Mouse (Mus musculus): ENCODE results near the gene Pck1. TPM values are rescaled to one million over a fixed set of nuclear protein-coding genes. Genes with fewer than 3 reads are reported as not detected.
"Not testable (repeated sequence)": the region's sequence is repeated elsewhere in the genome, so short reads cannot be mapped to it uniquely, and the experiment has no call there.

The Pck1 gene
- polyA plus RNA-seq (2017; shearing (Covaris generic)), result not detected

- ATAC-seq, result no peak
These were observed at the start of gene Pck1 for GRCm38 (mm10) chr2:173152436-173153151. TSS of gene Pck1 (plus strand) at chr2:173153048.

DNA sequence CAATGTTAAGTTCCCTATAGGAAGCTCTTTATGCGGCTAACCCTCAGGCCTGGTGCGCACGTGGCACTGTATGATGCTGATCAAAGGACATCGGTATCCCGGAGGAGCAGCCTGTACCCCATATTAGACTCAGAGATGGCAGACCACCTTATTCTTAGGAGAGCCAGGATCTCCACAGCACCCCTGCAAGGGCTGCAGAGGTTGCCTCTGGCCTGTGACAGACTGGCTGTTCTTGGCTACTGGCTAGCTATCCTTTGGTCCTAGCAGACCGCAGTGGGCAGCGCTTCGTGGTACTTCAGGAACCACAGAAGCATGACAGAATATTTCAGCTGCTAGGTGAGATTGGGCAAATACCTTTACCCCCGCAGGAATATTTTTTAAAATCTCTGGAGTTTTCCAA is 46.4 kb upstream of the Pck1 start:
- no peak for ATAC-seq

DNA sequence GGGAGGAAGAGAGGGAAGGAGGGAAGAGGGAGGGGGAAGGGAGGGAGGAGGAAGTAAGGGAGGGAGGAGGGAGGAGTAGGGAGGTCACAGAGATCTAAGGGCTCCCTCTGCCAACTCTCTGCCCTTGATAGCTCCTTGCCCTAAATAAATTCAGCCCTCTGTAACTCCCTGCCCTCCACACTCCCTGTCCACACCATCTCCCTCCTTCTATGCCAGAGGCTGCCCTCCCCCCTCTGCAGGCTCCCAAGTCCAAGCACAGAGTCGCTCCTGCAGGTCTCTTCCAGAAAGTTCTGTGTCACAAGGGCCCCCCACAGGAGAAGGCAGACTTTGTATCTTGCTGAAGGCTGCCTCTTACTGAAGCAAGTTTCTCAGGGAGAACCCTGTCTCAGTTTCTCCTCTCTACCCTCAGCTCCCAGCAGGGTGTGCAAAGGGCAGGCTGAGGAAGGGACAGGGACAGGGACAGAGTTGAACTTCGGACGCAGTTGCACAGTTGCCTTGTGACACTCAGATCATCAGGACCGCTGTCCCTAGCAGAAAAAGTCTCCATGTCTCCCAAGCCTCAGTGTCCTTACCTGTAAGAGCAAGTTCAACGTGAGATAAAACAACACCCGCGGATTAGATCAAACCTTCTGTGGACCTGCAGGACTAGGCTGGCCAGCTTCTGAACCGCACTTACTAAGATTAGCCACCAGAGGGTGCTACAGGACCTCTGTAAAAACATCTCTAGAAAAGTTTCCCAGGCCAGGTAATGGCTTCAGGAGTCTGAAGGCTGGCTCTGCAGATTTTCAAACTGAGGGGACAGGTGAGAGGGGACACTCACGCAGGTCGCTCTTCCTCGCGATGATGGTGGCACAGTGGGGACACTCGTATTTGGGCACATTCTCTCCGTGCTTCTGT is 45.7 kb upstream of the Pck1 start:
- peak; percentile 60 for ATAC-seq

- ATAC-seq, result no peak
These were observed 44.2 kb upstream of the Pck1 start for GRCm38 (mm10) chr2:173108509-173109190.

DNA sequence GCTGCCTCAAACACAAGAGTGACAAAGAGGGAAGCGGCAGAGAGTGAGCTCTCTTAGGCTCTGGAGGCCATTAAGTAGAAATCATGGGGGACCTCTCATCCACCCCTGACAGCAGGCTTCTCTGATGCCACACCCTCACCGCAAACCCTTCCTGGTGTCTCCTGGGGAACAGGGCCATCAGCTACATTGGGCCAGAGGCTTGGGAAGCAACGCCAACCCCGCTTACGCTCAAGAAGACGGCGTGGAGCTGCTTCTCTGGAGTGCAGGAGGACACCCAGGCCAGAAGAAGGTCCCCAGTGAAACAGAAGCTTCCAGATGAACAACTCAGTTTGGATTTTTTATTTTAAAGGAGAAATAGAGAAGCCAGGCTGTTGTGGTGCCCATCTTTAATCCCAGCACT is 43.3 kb upstream of the Pck1 start:
- ATAC-seq, result no peak

- ATAC-seq, result no peak
These were observed 42.3 kb upstream of the Pck1 start for GRCm38 (mm10) chr2:173110571-173110970.

DNA sequence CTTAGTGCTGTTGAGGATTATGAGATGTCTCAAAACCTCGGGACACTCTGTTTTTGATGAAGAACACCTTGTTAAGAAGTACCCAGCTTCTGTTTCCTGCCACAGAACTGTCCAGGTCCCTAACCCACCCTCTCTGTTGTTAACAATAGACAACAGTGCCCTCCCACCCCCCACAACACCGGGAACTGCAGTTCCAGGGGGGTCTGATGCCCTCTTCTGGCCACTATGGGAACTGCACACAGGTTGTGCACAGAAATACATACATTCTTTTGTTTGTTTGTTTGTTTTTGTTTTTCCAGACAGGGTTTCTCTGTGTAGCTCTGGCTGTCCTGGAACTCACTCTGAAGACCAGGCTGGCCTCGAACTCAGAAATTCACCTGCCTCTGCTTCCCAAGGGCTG is 39.1 kb upstream of the Pck1 start:
- not testable (repeated sequence) for ATAC-seq

GRCm38 (mm10) chr2:173119023-173119944 is 33.6 kb upstream of the Pck1 start, which contains the start of gene Ctcfl:
TSS of gene Ctcfl (minus strand) at chr2:173119525.
- no peak for ATAC-seq

GRCm38 (mm10) chr2:173120117-173120516 is 32.7 kb upstream of the Pck1 start:
- ATAC-seq, result not testable (repeated sequence)

- ATAC-seq, result no peak
These were observed 28.7 kb upstream of the Pck1 start for GRCm38 (mm10) chr2:173124022-173124735.

DNA sequence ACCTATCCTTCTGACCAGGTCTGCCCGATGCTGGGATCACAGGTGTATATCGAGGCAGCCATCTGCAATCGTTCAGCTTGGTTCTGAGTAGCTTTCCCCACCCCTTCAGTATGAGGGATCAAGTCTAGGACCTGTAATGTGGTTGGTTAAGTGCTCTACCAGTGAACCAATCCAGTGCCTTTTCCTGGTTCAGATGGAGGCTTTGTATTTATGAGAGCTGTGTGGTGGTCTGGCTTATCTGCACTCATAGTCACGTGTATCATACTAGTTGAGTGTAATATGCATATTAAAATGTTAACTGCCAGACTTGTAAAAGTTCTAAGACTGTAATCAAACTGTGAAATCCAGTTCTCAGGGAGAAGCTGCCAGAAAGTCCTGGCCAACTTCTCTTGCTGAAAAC is 26.5 kb upstream of the Pck1 start:
- ATAC-seq, result no peak

DNA sequence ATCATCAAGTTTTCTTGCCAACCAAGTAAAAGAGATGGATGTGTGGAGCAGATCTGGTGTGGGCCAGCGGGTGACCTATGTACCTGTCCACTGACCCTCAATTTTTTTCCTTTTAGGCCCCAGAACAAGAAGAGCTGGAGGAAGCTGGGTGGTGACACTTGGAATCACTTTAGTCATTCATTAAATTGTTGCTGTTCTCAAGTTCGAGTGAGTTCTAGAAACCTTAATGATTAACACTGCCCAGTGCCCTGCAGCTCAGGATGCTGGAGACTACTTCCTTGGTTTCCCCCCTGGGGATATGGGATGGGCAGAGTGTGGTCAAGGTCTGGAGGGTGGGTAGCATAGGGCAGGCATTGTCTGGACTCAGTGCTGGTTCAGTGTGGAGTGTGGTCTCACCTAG is 23.7 kb upstream of the Pck1 start:
- ATAC-seq, result no peak

DNA sequence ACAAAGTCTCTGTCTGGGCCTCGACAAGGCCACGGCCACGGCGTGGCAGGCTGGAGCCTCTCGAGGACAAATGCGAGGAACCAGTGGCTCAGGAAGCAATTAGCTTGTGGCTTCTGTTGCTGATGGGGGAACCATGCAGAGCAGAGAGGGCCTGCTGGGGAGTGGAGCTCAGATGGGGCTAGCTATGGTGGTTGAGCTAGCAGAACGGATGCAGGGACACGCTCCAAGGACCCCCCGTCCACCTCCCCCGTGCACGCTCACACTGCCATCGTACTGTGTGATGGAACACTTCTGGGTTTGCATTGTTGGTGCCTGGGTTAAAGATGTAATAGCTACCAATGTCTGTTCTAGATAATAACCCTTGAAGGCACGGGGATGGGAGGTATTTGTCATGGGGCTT is 20.6 kb upstream of the Pck1 start:
- no peak for ATAC-seq

- no peak for ATAC-seq
These were observed 20.0 kb upstream of the Pck1 start for GRCm38 (mm10) chr2:173132794-173133300.

GRCm38 (mm10) chr2:173134695-173135094 is 18.2 kb upstream of the Pck1 start:
- no peak for ATAC-seq

- no peak for ATAC-seq
These were observed 14.3 kb upstream of the Pck1 start for GRCm38 (mm10) chr2:173138323-173139239.

DNA sequence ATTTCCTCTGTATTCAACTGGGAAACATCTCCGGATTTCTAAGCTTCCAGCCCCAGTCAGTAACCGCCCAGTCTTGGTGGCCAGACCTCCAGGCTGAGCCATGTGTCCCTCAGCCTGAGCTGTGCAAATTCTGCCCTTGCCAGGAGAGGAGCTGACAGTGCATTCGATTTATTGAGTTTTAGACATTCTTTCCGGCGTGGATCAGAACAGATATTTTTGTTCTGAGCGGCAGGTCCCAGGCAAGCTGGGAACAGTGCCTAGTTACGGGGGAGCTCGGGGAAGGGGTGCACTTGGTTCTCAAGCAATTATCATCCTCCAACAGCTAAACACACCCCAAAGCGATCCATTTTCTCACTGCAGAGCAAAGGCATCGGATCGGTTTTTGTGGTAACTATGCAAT is 9.2 kb upstream of the Pck1 start:
- no peak for ATAC-seq

DNA sequence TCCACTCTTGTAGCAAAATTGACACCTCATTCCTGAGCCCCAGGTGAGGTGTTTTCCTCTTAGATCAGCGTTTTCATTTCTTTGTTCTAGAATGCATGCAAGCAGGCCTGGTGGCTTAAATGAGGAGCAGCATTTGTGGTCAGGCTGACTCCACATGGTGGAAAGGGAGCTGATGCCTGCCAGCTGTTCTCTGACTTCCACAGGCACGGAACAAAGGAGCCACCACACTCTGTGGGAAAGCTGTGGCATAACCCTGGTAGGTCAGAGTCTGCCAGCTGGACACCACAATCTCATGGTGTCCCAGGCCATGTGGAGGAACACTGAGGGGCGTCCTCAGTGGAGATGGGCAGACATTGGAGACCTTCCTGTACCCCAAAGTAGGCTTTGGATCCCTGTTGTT is 7.0 kb upstream of the Pck1 start:
- no peak for ATAC-seq

GRCm38 (mm10) chr2:173146728-173147127 is 6.1 kb upstream of the Pck1 start:
- ATAC-seq, result no peak

DNA sequence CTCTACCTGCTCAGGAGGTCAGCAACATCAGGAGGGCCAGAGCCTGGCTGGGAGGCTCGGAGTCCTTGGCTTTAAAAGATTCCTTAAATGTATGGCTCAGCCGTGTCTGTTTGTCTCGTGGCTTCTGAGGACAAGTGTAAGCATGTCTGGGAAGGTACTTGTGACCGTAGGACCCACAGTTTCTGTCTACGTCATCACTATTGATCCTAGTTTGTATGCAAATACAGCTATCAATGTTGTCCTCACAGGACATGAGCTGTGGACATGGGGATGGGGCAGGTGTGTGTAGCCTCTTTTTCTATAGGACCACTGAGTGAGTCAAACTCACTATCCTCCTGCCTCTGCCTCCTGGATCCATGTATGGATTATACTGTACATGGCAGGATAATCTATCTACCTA is 4.8 kb upstream of the Pck1 start:
- ATAC-seq, result no peak

Data from CD4-positive, CD25-positive, alpha-beta regulatory T cell, adult 4 months (primary cell).